Comparison of ENCODE assay signal across 1 mouse cellular context in the genomic region with DNA sequence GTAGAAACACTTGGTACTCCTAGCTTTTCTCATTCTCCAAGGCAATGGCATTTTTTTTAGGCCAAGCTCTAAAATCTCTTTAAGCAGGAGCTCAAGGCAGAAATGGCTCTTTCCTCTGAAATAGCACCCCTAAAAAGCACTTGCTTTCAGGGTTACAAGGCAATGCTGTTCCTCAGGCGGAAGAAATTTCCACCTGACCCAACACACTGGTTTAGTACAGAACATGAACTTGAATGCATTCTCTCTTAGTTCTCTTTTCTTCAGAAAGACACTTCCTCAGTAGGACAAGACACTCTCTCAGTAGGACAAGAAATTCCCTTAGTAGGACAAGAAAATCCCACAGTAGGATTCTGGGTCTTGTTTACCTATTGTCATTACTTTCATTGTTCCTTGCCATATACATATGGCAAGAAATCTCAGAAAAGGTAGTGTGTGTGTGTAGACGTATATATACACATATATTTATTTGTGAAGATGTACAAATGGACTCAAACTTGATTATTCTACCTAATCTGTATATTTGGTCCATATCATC.
TF ChIP-seq lines count a peak whose summit lies in the region.

No protein-coding gene starts in this region.

TF ChIP-seq in MEL, 35 proteins besides CTCF, POLR2A, EP300 and RAD21:
- peak; percentile 72 for TF ChIP-seq ZKSCAN1 (IDR thresholded peaks at IDR 0.05; ENCODE audit: low read depth, low read length)
- no peak for TF ChIP-seq MAX (IDR thresholded peaks at IDR 0.05; ENCODE audit: low read length)
